Mouse (Mus musculus) T-helper 1 cell (primary cell): Measurements from ENCODE around the gene Hand2.

Source experiments
- in situ Hi-C: fragments of 300-600 bp; cut with MboI, MseI; formaldehyde crosslinking; loops from one replicate; pipeline ENCODE4 v1.15.1; 2025; ENCODE audit warnings: high pct_unique_total_duplicates

The Hand2 gene

DNA sequence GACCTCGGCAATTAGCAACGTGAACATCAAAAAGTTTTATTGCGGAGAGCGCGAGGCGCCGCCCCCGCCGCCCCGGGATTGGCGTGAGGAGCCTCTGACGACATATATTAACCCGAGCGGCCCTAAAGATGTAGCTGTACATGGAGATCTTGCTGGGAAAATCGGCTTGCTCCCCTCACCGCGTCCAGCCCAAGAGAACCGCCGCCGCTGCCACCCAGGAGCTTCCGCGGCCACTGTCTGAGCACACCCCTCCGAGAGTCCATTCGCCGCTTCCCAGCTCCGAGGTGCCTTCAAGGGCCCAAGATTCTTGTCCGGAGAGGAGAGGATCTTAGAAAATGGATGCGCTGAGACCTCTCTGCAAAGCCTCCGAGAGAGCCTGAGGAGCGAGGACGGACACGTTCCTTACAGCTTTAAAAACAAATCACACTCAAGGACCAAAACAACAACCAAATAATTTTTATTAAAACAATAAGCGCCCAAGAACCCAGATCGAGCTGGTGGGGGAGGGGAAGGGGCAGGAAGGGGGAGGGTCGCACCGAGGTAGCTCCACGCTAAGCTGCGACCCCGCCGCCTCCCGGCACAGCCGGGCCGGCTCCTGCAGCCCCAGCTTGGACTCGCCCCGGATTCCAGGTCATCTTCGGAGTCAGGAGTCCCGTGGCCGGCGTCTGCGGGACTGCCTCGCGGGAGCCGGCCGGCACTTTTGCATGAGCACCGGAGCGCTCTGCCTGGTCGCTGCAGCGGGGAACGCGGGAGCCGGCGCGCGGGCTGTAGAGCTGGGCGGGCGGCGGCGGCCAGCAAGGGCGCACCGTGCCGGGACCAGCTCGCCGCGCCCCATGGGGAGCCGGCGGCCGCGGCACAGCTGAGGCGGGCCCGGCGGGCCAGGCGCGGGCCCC, at the start of gene Hand2:
Hand2 (plus strand) TSS at position 133 of the 893 bp plus-strand sequence.
- in situ Hi-C loops = loop anchor here (25.0 kb wide), 1 partner anchor 784 kb away; no protein-coding TSS in a partner anchor

DNA sequence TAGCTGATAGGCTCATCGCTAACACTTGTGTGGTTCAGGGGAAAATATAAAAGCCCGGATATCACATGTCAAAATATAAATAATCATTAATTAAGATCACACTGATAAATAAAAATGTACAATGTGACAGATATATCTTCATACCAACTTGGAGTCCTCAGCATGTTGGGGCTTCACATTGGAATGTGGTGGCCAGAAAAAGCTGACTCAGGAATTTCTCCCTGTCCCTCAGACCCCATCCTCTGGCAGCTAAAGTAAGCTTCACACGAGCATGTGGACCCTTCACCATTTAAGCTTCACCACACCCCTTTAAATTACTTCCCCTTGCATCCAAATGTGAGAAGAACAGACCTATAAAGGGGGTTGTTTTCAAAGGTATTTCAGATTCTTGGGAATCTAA, 47.7 kb upstream of the Hand2 start:
- in situ Hi-C loops = no loop called here

DNA sequence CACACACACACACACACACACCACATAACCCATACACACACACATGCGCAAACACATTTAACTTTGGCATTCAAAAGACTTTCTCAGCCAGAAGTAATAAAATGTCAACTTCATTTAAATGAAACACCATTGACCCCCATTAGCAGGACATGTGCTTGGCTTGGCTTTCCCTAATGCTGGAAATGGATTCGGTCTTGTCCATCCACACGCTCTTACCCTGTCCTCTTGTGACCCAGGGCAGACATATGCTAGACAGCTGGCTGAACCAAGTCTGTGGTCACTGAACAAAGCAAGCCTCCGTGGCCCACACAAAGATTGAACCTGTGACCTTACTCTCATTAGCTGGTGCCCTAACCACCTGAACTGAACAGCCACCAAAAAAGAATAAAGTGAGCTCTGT, 27.3 kb upstream of the Hand2 start:
- in situ Hi-C loops = no loop called here

DNA sequence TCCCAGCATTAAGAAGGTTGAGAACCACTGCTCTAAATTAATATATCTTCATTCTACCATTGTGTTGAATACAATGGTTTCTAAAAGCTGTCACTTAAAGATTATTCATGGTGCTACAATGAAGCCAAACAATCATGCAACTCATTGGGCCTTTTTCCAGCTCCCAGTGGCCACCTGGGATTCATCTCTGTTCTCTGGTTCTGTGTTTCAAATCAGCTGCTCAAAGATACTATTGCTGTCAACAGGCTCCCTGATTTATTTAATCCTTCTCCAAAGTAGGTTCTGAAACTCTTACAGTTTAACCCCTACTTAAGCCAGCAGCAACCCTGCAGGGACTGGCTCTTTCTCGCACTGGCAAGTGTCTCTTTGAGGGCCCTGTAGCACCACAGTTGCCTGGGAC, 17.3 kb upstream of the Hand2 start:
- in situ Hi-C loops = loop anchor here (25.0 kb wide), 1 partner anchor 766 kb away; no protein-coding TSS in a partner anchor

DNA sequence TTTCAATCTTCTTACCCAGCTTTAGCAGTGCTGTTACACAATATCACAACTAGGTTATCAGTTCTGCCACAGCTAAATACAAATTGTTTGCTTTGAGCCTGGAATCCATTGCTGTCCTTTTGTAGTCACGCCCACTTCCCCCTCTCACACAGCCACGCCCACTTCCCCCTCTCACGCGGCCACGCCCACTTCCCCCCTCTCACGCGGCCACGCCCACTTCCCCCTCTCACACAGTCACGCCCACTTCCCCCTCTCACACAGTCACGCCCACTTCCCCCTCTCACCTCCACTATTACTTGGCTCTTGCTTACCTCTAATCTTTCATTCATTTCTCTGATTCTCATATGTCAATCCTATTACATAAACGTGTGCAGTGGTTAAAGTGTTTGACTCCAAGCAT, 15.8 kb upstream of the Hand2 start:
- in situ Hi-C loops = loop anchor here (25.0 kb wide), 1 partner anchor 768 kb away; no protein-coding TSS in a partner anchor

DNA sequence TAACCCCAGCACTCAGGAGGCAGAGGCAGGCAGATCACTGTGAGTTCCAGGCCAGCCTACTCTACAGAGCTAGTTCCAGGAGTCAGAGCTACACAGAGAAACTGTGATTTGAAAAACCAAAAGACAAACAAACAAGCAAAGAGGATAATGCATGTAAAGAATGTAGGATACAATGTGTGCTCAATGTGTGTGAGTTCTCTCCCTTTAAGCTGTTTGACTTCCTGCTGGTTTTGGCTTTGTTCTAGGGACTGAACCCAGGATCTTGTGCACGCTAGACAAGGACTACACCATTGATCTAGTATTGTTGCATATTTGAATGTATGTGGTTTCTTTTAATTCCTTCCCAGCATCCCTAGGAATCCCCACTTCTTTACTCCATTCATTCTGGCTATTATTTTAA, 14.3 kb upstream of the Hand2 start:
- in situ Hi-C loops = loop anchor here (25.0 kb wide), 1 partner anchor 769 kb away; no protein-coding TSS in a partner anchor

DNA sequence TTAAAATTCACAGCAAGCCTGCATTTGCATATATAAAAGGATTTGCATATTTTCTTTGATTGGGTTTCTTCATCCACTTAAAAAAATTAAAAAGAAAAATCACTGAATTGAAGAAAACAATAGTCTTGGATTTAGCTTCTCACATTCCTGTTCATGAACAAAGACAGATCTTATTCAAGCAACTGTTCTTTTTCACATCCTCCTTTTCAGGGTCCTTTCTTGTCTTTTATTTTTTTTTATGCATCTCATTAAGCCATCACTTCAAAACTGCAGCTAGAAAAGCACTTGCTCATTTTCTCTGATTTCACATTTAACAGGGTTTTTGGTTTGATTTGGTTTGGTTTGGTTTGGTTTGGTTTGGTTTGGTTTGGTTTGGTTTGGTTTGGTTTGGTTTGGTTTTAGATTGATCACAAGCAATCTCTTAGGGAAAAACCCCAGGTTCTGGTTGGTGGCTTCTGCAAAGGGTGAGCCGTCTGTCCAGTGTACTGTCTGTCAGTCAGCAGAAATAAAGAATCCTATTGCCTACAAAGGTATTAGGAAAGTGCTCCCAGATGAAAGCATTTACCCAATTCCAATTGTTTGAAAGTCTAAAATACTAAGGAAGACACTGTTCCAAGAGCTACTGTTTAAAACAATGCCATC, 10.8 kb upstream of the Hand2 start:
- in situ Hi-C loops = loop anchor here (25.0 kb wide), 1 partner anchor 773 kb away; no protein-coding TSS in a partner anchor

DNA sequence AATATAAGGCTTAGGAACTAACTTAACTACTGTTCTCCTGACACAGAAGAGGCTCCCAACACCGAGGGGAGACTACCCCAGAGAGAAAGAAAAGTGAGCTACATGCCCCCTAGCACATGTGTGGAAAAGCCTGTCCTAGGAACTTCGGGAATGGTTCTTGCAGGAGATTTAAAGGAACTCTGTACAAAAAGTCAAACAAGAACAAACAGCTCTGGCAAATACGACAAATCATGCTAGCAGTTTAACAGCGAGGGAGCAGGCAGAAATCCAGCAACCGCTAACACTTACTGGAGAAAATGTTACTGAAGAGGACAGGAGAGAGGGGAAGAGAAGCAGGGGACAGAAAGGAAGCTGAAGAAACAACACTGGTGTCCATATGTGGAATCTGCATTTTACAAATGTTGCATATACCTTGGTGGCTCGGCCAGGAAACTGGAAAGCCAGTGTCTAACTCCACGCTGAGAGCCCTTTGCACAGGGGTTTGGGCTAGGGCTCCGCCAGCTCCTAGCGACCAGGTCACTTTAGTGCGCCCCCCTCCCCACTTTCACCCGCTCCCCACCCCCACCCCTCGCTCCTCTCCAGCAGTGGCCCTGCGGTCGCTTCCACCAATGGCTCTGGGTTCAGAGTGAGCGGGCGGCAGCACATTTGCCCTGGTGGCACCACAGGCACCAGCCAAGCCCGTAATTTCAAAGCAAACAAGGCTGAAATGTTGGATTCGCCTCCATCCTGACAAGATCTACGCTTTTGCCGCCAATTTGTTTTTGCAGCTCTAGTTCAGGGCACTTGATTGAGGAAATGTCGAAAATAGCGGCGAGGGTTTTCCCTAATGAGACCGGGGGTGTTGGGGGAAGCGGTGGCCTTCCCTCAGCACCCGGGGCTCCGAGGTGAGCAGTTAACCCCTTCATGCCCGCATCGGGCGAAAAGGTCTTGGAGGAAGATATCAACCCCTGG, 8.5 kb upstream of the Hand2 start:
- in situ Hi-C loops = loop anchor here (25.0 kb wide), 1 partner anchor 775 kb away; no protein-coding TSS in a partner anchor

DNA sequence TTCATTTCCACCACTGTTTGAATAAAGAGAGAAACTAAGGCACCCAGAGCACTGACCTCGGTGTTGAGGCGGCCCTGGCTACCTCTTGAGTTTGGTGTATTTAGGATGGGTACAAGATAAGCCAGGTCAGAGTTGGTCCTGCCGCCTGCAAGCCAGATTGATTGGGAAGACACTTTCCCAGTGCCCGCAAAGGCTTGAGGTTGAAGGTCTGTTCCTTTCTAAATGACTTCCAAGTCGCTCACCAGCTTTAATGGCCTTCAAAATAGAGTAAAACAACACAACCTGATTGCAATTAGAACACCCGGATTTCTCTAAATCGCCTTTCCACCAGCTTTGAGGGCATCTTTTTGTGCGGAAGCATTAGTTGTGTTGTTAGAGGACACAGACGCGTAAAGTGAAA, 7.2 kb upstream of the Hand2 start:
- in situ Hi-C loops = loop anchor here (25.0 kb wide), 1 partner anchor 776 kb away; no protein-coding TSS in a partner anchor

DNA sequence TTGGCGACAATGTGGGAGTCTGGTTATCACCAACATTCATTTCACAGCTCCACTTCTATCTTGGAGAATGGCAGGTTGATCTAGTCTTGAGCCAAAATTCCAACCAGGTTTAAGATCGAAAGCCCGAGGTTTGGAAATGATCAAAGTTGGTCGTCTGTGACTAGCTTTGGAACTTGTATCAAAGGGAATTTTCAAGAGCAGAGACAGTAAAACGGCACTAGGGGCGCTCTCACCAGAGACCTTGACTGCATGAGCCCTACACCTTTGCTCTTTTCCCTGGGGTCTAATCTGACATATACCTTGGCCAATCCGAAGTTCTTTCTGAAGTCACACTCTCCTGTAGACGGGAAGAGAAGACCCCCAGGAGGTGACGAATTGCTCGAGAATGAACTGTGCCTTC, 6.6 kb upstream of the Hand2 start:
- in situ Hi-C loops = loop anchor here (25.0 kb wide), 1 partner anchor 777 kb away; no protein-coding TSS in a partner anchor

DNA sequence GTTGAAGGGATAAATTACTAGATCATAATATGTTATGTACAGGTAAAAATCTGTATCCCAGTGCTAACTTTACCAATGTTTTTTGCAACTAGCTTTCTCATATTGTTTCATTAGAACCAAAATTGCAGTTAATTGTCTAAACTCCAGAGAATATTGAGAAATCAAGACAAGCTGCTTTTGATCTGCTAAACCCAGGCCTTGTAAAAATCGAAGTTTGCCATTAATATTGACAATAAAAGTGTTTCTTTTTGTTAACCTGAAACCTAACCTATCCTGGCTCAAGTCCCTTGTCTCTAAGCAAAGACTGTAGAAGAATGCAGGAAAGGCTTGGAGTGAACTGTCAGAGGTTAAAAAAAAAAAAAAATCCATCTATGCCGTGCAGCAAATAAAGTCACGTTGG, 5.3 kb upstream of the Hand2 start:
- in situ Hi-C loops = loop anchor here (25.0 kb wide), 1 partner anchor 778 kb away; no protein-coding TSS in a partner anchor

DNA sequence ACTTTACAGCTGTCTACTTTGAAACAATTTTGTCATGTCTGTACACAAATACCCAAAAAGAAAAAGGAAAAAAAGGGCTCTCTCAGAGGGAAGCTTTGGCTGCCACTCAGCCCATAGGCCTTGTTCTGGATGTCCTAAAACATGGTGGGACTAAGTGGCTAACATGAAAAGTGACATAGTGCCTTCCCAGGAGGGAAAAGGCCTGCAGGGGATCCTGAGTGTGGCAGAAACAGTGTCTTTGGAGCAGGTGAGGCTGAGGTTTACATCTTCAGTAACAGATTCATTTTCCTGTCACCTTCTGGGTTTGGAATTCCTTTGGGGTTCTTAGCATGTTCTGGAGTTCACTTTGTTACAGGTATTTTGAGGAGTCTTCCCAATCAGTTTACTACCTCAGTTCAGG, 3.7 kb upstream of the Hand2 start:
- in situ Hi-C loops = loop anchor here (25.0 kb wide), 1 partner anchor 780 kb away; no protein-coding TSS in a partner anchor

DNA sequence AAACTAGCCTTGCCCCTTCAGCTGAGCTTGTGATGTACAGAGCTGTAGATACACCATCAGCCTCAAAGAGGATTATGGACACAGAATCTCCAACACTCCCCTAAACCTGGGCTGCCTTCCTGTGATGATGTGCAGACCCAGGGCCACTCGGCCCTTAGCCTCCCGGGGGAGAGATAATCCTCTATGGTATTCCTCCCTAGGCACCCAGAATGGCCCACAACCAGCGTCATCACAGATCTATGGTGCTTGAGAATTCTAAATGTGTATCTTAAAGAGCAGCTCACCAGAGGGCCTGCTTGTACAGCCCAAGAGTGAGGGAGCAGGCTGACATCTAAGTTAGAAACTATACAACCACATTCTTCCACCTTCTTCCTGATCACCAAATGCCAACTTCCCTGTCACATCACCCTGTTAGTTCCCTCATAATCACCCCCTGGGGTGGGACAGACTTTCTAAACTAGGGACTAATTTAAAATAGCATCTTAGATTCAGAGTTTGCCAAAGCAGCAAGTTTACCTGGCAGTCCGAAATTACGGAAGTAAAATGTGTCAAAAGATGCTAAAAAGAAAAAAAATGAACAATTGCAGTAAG, 2.8 kb upstream of the Hand2 start:
- in situ Hi-C loops = loop anchor here (25.0 kb wide), 1 partner anchor 781 kb away; no protein-coding TSS in a partner anchor

DNA sequence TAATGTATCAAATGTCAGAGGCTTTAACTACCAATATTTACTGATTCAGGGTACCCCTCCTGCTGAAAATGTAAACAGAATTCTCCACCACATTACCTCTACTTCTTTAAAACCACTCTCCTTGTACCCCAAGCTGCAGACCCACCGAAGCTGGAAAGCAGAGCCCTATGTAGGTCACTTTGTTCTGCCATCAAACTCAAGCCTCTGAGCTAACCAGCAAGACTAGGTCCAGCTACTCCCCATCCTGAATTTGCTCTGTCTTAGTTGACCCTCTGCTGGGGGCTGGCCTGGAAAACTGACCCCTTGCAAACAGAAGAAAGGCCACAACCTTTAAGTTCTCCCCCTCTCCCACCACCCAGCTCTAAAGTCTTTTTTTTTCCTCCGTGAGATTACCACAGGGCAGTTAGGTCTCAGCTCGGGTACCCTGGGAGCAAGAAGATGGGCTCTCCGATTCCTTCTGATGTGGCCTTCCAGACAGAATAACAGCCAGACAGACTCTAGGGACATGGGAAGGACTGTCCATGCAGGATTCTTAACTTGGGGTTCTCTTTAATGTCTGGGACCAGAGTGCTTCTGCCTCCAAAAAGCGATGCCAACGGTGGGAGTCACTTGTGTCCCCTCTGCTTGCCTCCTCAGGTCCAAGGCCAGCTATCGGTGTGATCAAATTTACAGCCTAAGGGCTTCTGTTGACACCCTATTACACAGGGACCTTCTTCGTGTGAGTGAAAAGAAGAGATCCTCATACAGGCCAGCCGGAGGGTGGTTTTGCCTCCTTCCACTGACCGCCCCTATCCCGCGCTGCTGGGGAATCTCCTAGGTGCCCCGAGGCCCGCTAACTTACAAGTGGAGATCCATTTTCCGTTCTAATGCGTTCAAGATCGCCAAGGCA, 1.4 kb upstream of the Hand2 start:
- in situ Hi-C loops = loop anchor here (25.0 kb wide), 1 partner anchor 782 kb away; no protein-coding TSS in a partner anchor

DNA sequence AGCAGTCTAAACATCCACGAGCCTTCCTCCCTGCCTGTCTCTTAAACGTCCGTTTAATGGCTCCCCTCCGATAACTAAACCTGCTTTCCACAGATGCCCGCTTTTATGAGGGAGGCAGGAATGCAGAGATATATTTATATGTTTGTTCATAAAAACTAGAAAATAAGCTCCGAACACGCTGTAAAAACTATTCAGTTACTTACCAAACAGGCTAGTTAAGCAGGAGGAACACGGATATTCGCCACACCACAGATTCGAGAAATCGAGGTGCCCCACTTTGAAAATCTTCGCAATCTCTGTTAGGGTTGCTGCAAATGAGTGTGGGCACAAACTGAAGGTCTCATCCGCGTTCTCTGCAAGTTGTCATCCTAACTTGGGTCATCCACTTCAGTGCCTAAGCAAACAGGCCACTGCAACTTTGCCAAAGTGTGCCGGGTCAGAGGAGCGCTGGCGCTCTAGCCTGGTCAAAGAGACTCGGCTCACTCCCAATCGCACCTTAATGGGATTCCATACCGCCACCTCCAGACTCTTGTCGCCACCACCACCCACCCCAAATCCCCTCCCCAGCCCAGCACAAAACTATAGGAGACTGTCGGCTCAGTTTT, 700 bp upstream of the Hand2 start:
- in situ Hi-C loops = loop anchor here (25.0 kb wide), 1 partner anchor 783 kb away; no protein-coding TSS in a partner anchor

DNA sequence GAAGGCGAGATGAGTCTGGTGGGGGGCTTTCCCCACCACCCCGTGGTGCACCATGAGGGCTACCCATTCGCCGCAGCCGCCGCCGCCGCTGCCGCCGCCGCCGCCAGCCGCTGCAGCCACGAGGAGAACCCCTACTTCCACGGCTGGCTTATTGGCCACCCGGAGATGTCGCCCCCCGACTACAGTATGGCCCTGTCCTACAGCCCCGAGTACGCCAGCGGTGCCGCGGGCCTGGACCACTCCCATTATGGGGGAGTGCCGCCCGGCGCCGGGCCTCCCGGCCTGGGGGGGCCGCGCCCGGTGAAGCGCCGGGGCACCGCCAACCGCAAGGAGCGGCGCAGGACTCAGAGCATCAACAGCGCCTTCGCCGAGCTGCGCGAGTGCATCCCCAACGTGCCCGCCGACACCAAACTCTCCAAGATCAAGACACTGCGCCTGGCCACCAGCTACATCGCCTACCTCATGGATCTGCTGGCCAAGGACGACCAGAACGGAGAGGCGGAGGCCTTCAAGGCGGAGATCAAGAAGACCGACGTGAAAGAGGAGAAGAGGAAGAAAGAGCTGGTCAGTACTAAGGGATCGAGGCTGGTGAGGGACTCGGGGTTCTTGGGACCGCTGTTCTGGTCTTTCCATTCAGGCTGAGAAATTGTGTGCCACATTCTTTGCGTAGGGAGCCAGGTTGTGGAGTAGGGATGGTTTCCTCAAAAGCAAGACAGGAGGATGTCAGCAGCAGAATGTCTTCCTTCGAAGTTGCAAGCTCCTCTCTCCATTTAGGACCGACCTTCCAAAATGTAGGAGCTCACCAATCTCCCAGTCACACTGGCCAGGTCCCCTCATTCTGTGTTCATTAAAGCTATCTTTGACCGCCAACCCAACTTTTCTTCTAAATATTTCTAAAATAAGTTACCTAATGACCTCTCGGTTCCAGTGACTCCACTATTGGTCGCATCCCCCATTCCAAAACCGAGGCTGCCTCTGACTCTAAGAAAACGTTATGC, 1.4 kb downstream of the Hand2 start:
- in situ Hi-C loops = loop anchor here (25.0 kb wide), 1 partner anchor 785 kb away; no protein-coding TSS in a partner anchor
